Mouse (Mus musculus): ENCODE results near the gene Chrdl2.

GRCm38 (mm10) chr7:100003781-100004180, 2.2 kb upstream of the Chrdl2 start:
- TF ChIP-seq CTCF (IDR thresholded peaks at IDR 0.05; ENCODE audit: control insufficient read depth, insufficient read depth, low read length) = peak; percentile 79
- TF ChIP-seq POLR2A (IDR thresholded peaks at IDR 0.05; ENCODE audit: borderline replicate concordance, control insufficient read depth, low read depth, low read length) = no peak
